Mouse (Mus musculus): ENCODE data around the gene Taok1. TPM values are rescaled to one million over a fixed set of nuclear protein-coding genes. Genes with fewer than 3 reads are reported as not detected.
A peak's percentile ranks its signal among the peaks of the same experiment; 100 is the strongest.

The Taok1 gene
- total RNA-seq, 2 experiments from 2014 or later = 98.1 to 102 TPM

DNA sequence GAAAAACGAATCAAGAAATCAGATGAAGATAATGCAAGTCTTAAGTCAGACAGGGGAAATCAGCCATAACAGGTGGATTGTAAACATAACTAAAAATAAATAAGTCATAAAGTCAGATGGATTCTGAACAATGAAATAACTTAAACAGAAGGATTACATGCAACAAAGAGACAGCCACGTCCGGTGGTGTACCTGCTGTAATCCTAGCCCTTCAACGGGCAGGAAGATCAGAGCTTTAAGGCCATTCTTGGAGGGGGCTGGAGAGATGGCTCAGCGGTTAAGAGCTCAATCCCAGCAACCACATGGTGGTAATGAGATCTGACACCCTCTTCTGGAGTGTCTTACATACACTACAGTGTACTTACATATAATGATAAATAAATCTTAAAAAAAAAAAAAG lies 96.3 kb downstream of the Taok1 start:
- no peak for DNase-seq (ENCODE audit: low spot score in 2 of 2)

DNA sequence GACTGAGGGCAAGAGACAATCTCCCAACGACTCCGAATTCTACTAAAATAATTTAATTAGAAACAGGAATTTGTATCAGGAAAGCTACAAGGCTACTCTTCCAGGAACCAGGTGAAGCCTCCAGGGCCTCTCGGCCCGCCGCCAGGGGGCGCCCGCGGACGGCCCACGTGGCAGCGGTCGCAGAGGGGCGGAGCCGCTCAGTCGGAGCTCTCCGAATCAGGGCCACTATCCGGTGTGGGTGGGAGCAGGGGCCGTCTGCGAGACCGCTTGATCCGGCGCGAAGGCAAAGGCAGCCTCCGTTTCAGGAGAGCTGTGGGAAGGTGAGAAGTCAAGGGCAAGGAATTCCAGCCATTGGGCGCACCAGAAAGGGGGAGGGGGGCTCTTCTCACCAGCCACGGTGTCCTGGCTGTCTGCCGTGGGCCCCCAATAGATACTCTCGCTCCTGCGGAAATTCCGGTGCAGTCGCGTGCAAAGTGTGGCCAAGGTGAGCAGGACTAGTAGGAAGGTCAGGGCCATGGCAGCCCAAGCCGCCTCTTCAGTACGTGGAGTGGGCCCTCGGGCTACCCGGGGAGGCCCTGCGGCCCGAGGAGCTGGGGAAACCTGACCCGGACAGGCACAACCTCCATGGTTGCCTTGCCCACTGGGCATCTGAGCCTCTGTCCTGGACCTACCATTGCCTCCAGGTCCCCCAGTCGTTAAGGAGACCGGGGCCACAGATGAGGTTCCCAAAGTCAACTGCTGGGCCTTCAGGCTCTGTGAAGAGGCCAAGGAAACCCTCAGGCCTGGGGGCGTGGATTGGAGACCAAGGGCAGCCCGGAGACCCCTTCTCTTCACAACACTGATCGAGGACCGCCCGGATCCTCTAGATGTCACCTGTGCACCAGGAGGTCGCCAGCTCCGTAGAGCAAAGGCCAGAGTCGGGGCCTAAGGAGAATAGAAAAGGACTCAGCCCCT lies 99.3 kb downstream of the Taok1 start:
- peak; percentile 82 to 89 for DNase-seq (ENCODE audit: low spot score in 2 of 2)

DNA sequence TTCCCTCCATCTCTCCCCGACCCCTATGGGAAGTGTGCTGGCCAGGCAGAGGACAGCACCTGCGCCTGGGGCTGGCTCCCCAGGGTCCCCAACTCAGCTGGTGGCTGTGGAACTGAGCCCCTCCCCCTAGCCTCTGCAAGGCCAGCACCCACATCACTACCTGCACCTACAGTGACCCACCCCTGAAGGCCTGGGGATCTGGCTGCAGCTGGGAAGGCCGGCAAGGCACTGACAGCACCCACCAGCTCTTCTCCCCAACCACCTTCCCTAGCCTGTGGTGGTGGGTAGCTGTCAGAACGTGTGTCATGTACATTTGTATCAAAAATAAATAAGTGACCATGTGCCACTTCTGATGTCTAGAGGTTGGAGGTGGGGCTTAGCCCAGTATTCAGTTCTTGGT lies 100.2 kb downstream of the Taok1 start:
- DNase-seq (ENCODE audit: low spot score in 2 of 2) = no peak

- DNase-seq (ENCODE audit: low spot score in 2 of 2) = no peak
Measured at GRCm38 (mm10) chr11:77506941-77507340, 100.7 kb downstream of the Taok1 start.

DNA sequence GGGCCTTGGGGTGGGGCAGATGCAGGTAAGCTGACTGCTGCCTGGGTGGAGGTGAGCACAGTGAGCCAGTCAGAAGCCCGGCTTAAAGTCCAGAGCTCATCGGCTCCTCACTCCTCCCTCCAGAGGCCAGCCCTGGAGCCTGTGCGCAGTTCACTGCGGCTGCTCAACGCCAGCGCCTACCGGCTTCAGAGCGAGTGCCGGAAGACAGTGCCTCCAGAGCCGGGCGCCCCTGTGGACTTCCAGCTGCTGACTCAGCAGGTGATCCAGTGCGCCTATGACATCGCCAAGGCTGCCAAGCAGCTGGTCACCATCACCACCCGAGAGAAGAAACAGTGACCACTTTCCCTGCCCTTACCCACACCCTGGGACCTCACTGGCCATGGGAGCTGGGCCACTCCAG lies 101.3 kb downstream of the Taok1 start:
- DNase-seq (ENCODE audit: low spot score in 2 of 2) = no peak

DNA sequence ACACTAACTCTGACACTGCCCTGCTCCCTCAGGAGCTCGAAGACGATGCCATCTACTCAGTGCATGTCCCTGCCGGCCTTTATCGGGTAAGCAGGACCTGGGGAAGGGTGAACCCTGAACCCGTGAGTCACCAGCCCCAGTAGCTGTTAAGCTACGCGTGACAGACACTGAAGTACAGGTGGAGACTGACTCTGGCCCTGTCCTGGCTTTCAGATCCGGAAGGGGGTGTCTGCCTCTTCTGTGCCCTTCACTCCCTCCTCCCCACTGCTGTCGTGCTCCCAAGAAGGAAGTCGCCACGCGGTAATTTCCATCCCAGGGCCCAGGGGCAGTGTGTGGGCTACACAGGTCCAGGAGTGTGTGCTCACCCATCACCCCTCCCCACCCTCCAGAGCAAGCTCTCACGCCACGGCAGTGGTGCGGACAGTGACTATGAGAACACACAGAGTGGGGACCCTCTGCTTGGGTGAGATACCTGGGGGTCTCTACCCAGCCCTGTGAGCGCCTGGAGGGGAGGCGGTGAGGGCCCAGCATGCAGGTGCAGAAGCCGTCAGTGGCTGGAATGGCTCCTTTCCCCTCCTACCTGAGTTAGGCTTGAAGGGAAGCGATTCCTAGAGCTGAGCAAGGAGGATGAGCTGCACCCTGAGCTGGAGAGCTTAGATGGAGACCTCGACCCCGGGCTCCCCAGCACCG lies 102.2 kb downstream of the Taok1 start:
- no peak for DNase-seq (ENCODE audit: low spot score in 2 of 2)

DNA sequence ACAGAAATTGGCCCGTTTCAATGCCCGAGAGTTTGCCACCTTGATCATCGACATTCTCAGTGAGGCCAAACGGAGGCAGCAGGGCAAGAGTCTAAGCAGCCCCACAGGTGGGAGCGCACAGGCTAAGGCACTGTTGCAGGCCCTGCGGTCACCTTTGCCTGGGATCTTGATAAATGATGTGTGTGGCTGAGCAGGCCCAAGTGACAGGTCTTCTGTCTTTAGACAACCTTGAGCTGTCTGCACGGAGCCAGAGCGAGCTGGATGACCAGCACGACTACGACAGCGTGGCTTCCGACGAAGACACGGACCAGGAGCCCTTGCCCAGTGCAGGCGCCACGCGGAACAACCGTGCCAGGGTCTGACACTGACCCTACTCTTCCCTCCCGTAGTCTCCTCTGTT lies 103.2 kb downstream of the Taok1 start:
- DNase-seq (ENCODE audit: low spot score in 2 of 2) = no peak

- DNase-seq (ENCODE audit: low spot score in 2 of 2) = no peak
Measured at GRCm38 (mm10) chr11:77503511-77503910, 104.1 kb downstream of the Taok1 start.

DNA sequence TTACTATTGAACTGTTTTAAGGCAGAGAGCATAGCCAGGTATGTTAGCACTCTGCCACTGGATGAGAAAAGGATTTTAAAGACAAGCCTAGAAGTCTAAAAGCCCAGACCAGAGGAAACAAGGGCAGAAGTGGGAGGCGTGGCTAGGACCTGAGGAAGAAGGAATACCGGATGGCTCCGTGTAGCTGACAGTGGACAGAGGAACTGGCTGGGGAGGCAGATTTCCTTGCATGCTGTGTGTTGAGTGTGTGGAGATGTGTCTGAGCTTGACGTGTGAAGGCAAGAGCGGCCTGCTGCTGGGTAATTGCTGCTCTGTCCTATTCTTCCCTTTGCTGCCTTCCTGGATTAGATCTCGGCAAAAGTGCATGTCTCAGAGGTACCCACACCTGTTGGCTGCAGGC lies 105.1 kb downstream of the Taok1 start:
- no peak for DNase-seq (ENCODE audit: low spot score in 2 of 2)

- DNase-seq (ENCODE audit: low spot score in 2 of 2) = no peak
Measured at GRCm38 (mm10) chr11:77501971-77502370, 105.6 kb downstream of the Taok1 start.

DNA sequence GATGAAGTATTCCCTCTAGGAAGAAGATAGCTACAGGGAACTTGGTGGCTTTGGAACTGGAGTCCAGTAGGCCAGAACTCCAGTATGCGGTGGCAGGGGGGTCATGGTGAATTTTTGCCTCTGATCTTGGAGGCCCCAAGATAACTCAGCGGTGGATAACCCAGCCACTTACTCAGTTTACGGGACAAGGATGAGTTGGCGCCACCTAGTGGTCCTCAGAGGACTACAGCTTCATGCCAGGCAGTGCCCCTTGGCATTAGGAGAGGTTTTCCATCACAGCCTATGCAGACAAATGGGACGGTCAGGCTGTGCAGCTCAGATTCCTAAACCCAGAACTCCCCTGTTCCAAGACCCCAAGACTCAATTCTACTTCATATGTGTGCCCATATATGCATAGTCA lies 106.2 kb downstream of the Taok1 start:
- peak; percentile 78 to 86 for DNase-seq (ENCODE audit: low spot score in 2 of 2)

- no peak for DNase-seq (ENCODE audit: low spot score in 2 of 2)
Measured at GRCm38 (mm10) chr11:77500361-77501325, 107.0 kb downstream of the Taok1 start.

DNA sequence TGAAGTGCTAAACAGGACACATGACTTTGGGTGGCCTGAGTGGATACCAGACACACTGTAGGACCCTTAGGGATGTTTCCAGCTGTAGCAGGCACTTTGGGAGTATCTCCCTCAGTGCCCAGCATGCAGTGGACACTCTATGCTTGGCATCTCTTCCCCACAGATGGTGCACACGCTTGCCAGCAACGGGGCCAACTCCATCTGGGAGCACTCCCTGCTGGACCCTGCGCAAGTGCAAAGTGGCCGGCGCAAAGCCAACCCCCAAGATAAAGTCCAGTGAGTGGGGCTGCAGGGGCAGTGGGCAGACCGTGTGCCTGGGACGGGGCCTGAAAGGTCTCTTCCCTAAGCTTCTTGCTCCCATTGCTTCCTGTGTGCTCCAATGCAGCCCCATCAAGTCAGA lies 108.3 kb downstream of the Taok1 start:
- DNase-seq (ENCODE audit: low spot score in 2 of 2) = no peak

DNA sequence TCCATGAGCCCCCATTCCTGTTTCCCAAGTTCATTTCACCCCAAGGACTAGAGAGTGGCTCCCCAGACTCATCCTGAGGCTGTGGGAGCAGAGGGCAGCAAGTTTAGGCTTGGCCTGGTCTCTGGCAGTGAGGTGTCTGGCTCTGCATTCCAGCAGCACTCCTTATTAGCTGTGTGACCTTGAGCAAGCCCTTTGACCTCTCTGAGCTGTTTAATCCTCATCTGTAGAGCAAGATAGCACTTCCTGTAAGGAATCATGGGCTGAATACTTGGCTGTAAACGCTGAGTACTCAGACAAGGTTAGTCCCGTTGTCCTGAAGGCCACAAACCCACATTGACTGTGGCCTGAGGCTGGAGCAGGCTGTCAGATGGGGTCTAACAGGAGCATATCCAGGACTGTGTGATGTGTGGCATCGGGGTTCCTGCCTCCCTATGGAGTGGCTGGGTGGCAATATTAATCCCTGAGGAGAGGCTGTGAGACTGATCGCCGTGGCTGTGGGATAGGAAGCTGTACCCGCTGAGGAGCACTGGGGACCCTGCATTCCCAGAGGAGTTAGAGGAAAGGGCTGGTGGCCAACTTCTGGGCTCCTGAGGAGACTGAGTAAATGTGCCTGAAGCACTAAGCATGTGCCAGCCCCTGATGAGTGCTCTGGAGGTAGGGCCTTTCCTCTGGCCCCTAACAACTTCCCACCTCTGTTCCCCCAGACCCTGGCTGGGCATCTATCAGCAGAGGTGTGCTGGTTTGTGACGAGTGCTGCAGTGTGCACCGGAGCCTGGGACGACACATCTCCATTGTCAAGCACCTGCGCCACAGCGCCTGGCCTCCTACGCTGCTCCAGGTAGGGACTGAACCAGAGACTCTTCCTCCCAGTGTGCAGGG lies 109.1 kb downstream of the Taok1 start:
- no peak for DNase-seq (ENCODE audit: low spot score in 2 of 2)

- no peak for DNase-seq (ENCODE audit: low spot score in 2 of 2)
Measured at GRCm38 (mm10) chr11:77497851-77498250, 109.8 kb downstream of the Taok1 start.

DNA sequence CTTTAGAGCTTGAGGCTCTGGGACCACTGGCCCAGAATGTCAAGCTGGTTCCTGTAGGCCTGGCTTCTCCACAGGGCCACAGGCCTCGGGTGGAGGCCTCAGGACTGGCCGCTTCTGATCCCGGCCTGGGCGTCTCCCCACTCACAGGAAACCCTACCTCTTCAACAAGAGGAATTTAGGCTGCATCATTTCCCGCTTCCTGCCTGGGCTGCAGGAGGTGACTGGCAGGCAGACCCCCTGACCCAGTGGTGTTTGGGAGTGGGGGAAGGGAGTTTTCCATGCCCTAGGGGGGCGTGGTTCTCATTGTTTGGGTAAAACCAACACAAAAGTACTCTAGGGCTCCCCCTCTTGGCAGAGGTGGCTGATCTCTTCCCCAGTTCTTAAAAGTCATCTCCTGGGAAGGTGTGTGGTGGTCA lies 110.3 kb downstream of the Taok1 start:
- DNase-seq (ENCODE audit: low spot score in 2 of 2) = no peak

- no peak for DNase-seq (ENCODE audit: low spot score in 2 of 2)
Measured at GRCm38 (mm10) chr11:77495507-77495906, 112.1 kb downstream of the Taok1 start.

DNA sequence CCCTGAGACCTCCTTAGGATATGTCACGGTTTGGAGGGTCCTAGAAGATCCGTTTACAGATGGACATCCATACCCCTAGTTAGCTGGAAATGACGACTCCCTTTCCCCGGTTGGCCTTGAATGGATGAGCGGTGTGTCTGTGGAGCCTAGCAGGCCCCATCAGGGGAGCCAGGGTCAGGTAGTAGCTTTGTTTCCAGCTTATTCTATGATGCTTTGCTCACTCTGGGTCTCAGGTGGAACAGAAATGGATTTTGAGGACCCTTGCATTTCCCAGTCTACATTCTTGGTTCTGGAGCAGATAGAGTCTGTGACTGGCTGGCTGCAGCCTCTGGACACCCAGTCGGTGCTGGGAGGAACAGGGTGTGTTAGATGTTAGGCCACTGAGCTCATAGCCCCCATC lies 112.8 kb downstream of the Taok1 start:
- DNase-seq (ENCODE audit: low spot score in 2 of 2) = no peak

DNA sequence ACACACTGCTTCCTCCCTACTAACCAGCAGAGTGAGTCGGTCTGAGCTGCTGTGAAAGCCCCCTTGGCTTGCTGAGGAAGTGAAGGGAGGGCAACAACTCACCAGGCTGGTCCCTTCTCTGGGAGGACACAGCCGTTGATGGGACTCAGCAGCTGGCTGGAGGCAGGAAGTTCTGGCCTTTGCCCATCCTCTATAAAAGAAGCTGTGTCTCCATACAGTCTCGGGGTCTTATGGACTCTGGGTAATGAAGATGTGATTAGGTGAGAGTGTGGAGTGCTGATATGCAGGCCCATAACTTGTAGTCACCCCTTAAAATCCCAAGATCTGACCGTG lies 113.3 kb downstream of the Taok1 start:
- no peak for DNase-seq (ENCODE audit: low spot score in 2 of 2)

Data from left cerebral cortex, adult 18-20 months (tissue).